Mouse (Mus musculus) erythroblast, adult 5-6 weeks (primary cell): Measurements from ENCODE around the gene Gm28051. TPM values are rescaled to one million over a fixed set of nuclear protein-coding genes. Genes with fewer than 3 reads are reported as not detected.

Source experiments
- ATAC-seq: replicated peaks from 2 replicates; pipeline ENCODE4 v1.8.0; 2016; ENCODE audit warnings: moderate number of reproducible peaks, mild to moderate bottlenecking, moderate TSS enrichment, inconsistent platforms; ENCODE audit not compliant: poor library complexity, low FRiP score, severe bottlenecking
- total RNA-seq, 2 experiments: library from RNA; stranded (forward) in 1 of 2; stranded (reverse) in 1 of 2; fragments of 150-400 nt in 1 of 2; fragments of 200-764, 138-1000 nt in 1 of 2; gene quantifications; 2 replicates each; pipeline versions ENCODE4 v1.2.3 to v1.2.4; 2015 to 2017; ENCODE audit warnings: low replicate concordance in 2 of 2

Gm28051 gene
- total RNA-seq, 2 experiments from 2014 or later, result not detected

DNA sequence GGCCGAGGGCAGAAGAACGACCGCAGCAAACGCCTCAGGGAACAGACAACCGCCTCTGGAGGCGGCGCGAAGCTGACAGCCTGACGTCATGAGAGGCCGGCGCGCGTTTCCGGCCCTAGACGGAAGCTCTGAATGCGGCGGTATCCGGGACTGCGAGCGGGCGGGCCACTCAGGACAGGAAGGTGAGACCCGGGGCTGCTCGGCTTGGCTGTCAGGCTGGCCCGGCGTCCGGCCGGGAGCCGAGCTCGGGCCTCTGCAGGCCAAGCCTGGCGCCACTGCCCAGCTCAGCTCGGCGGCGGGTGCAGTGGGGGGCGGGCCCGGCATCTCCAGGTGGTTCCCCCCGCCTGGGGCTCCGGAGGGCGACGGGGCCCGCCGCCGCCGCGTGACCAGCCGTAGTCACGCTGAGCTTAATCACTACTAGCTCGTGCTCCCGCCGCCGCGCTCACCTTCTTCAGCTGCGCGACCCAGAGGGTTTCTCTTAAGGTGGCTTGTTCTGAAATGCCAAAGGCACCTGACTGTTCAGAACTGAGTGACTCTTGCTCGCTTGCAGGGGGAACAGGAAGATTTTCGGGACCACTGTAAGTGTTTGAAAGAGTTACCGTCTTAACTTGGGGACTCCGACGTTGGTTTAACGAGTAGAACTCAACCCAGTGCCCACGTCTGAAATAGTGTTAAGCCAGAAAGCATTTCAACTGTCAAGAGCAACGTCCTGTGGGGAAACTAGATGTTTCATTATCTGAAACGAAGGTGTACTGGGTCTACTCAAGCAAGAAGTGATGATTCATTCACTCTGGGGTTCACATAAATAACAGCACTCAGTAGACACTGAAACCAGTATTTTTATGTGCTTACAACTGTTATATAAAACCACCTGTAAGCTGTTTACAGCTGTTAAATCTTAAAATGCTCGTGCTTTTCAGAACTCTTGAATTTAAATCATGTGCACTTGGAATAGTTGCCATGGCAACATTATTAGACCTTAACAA lies 13.7 kb downstream of the Gm28051 start, which contains the start of the genes Moap1 and Tmem251:
Gene Moap1 (minus strand): TSS at position 73 of the 986 bp plus-strand sequence.
Gene Tmem251 (plus strand): TSS at position 174 of the 986 bp plus-strand sequence.
- peak; percentile 96 for ATAC-seq

GRCm38 (mm10) chr12:102743036-102743588 lies 14.5 kb downstream of the Gm28051 start:
- peak; percentile 70 for ATAC-seq

GRCm38 (mm10) chr12:102742056-102742455 lies 15.5 kb downstream of the Gm28051 start:
- no peak for ATAC-seq

- no peak for ATAC-seq
Measured at GRCm38 (mm10) chr12:102740285-102740684, 17.3 kb downstream of the Gm28051 start.

DNA sequence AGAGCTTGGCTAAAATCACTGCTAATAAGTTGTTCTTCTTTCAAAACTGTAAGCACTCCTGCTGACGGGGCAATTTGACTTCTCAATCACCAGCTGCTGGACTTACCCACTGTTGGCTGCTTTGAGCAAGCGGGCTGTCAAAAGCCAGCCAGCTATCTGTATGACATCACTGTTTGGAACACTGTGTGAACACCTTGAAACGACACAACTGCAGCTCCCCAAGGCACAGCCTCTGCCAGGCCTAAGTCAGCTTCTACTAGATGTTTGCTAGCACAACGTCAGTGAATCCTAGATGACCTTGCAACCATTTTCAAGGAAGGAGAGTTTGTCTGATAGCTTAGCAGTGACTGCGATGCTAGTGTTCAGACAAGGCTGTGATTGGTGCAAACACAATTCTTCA lies 18.5 kb downstream of the Gm28051 start:
- ATAC-seq, result no peak

DNA sequence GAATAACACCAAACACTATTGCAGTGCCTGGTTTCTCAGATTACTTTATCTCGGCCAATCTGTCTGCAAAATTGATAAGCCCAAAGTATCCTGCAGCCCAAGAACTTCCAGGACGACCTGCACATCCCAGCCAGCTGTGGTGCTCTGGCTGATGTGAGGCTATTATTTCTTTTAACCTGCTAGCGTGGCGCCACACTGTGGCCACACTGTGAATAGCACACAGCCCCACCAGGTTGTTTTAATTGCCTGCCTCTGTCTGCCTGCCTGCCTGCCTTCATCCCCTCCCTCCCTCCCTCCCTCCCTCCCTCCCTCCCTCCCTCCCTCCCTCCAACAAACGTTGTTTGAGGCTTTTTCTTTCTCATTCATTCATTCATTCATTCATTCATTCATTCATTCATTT lies 24.2 kb downstream of the Gm28051 start:
- ATAC-seq, result peak; percentile 77

- no peak for ATAC-seq
Measured at GRCm38 (mm10) chr12:102730798-102731619, 26.6 kb downstream of the Gm28051 start.

DNA sequence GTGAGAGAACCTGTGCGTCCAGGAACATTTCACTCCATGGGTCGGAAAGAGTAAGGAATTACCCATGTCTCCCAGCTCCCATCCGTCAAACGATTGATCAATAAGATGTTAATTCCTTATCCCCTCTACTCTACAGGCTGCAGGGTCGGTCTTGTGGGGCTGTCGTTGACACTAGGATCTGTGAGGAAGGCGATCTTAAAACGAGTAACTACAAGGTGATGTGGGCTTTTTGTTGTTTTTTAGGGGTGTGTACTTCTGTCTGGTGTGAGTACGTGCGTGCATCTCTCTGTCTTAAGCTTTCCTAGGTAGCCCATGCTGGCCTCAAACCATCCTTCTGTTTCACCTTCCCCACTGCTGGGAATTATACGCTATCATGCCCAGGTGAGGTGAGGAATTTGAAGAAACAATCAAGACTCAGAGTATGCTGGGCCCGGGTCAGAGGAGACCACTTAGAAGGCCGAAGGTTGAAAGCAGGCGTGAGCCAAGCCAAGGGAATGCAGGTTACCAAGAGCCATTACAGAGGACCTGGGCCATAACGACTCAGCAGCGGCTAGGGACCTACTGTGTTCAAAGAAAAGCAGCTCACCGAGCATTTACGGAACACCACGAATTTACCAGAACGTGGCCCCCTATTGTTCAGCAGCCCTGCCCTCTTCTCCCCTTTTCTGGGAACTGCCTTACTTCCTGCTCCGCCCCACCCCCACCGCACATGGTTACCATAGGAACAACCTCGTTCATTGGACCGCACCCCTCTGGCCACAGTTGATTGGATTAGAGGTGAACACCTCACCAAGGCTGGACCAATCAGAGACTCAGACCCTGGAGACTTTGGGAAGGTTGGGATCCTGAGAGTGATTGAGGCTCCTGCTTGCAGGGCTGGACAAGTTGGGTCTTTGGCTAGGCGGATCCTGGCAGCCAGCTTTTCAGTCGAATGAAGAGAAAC lies 27.4 kb downstream of the Gm28051 start:
- ATAC-seq, result 0 out of 2 replicates have a peak, but pooled peaks have one; percentile 62

DNA sequence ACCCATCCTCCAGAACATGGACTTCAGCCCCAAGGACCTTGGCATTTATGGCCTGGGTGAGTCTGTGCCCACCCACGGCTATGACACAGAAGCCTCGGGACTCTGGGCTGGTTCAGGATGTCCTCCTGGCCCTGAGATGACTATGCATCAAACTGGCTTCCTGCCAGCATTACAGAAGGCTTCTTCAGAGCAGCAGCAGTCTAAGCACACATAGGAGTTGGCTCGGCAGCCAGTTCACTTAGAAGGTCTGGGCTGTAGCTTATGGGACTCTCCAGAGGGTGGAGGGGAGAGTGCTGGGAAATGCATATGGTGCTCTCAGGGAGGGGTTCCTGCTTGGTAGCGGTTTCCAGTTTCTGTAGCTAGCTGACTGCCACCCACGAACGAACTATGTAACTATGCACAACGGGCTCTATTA lies 31.8 kb downstream of the Gm28051 start:
- no peak for ATAC-seq

DNA sequence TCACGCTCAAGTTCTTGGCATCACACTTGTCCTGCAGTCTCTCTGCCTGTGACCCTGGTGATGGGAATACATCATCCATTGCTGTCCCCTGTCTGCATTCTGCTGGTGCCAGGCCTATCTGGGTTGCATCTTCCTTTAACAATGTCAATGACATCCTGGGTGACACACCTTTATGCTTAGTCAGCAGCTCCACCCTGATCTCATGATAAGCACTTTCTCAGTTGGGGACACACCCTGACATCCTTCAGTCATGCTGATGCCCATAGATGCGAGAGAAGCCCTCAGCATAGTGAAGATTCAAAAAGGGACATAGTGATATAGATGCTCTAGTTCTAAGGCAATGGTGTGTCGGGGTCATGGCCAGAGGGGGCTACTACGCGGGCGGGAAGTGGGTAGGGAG lies 32.4 kb downstream of the Gm28051 start:
- no peak for ATAC-seq

DNA sequence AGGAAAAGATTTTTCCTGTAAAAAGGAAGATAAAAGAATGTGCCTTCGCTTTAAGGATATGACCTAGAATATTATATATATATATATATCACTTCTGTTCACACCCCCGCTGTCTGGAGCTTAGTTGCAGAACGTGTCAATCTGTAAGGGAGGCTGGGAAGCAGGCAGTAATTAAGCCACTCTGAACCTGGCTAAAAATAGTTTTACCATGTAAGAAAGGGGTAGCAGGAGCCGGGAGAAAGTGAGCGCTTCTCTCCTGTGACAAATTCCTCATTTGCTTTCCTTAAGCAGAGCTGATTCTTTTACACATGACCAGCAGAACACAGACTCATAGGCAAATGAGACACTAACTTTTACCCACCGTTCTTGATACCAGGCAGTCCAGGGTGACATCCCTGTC lies 33.7 kb downstream of the Gm28051 start:
- ATAC-seq, result no peak

DNA sequence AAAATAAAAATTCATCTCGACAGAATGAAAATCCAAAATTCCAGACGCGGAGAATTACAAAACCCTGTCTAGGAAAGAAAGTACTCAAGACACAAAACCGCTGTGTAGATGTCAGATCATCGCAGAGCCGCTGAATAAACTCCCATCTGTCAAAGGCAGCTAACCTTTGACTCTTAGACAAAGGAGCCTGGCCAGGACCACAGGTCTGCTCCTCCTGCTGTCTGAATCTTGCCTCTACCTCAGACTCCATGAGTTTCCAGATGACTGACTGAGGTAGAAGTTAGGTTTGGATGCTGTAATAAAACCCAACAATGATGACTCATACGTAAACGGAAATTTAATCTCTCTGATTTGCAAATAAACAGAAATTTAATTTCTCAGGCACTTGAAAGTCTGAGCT lies 34.6 kb downstream of the Gm28051 start:
- no peak for ATAC-seq

DNA sequence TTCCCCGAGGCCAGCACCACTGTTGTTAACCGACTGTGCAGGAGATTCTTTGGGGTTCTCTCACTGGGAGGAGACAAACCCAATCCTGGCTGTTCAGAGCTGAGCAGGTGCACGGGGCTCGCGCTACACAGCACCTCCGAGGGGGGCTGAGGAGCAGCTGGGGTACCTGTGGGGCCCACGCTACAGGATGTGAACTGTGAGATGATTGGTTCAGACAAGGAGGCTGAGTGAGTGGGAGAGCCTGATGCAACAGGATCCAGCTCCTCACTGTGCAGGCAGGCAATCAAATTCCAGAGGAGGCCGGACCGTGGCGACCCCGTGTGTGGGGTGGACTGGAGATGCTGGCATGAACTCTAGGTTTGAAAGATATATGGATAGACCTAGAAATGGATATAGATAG lies 35.1 kb downstream of the Gm28051 start:
- ATAC-seq, result no peak

DNA sequence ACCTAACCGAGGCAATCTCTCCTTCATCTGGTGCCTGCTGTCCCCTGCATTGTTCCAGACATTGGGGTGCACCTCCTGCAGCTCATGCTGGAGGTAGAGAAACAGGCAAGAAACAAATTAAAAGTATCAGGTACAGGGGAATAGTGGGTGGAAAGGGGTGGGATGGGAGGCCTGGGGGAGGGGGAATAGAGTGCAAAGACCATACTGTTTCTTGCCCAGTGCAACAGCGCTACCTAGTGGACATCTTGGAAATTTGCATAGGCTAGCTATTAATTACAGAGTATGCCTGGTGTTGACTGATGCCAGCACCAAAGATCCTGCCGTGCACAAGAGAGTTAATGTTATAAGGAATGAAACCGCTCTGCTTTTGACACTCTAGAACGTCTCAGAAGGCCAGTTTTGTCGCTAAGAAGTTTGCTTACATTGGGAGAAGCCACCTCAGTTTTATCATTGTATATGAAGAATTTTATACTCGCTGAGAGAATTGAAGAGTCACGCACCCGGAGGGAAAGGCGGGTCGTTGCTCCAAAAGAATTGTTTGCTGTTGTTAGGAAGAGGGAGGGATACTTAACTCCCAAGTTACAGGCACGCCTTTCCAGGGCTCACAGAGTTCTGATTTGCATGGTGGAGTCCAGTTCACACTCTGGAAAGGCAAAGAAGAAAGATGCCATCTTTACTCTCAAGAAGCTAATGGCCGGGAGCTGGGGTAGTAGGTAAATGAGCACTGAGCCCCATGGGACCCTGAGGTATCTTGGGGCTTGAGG lies 37.8 kb downstream of the Gm28051 start:
- no peak for ATAC-seq

DNA sequence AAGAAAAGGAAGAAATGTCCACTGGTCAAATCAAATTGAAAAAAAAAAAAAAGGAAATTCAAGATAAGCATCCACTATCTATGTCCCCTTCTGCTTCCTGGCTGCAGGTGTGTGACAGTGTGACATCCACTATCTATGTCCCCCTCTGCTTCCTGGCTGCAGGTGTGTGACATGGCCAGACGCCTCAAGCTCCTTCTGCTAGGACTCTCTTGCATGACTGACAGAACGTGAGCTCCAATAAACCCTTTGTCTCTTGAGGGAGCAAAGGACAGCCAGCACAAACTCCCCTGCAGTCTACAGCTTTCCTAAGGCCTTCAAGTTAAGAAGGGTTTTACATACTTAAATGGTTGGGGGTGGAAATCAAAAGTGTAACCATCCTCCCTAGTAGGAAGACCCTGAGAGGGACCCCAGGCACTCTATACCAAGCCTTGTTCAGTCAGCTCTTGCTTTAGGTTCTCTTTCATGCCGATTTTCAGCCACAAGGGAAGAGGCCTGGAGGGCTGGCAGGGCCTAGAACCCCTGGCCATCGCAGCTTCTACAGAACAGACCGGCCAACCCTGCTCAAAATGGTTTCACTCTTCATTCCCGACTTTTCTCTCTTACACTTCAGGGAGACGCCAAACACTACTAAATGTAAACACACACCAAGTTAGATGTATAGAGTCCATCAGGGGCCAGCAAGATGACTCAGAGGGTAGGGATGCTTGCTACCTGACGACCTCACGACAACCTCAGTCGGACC lies 42.7 kb downstream of the Gm28051 start:
- no peak for ATAC-seq

DNA sequence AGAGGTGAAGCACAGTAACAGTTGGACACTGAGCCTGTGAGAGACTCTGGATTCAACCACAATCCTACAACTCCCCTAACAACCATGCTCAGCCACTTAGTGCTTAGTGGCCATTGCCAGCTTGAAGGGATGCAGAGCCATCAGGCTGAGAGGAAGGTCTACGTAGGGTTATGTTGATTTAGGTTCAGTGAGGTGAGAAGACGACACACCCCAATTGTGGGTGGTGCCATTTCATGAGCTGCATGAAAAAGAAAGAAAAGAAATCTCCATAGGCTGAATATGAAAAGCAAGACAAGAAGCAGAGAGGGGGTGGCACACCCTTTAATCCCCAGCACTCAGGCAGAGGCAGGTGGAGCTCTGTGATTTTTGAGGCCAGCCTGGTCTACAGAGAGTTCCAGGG lies 43.4 kb downstream of the Gm28051 start:
- no peak for ATAC-seq

DNA sequence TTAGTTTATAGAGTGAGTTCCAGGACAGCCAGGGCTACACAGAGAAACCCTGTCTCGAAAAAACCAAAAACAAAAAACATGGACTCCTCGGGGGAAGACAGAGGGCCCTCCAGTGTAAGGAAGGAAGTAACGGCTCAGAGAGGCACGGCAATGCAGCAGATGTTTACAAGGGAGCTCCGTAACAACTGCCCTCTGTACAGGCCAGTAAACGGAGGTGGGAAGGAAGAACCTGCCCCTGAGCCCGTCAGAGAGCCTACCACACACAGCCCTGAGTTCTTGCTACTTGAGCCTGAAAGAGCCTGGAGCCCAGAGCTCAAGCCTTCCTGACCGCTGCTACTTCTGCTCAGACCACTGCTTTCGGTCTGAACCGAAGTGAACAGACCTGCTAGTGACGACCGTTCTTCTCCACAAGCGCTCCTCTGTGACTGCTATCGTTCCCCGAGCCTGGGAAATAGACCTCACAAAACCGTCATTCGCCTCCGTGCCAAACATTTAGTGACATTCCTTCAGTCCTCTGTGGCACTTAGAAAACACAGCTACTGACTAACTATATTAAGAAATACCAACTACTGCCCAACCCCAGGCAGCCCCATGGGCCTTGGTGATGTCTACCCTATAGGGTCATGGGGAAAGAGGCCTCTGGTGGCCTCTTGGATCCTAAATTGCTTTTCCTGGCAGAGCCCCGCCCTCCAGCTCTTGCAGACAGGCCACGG lies 44.3 kb downstream of the Gm28051 start:
- no peak for ATAC-seq
